Mouse (Mus musculus) kidney, adult 2 months (tissue): ENCODE data around the gene Trmt11. TPM values are rescaled to one million over a fixed set of nuclear protein-coding genes. Genes with fewer than 3 reads are reported as not detected.
"Not testable (repeated sequence)": the region's sequence is repeated elsewhere in the genome, so short reads cannot be mapped to it uniquely, and the experiment has no call there.

Experiments used
- DNase-seq: peaks from one replicate; pipeline ENCODE4 v3.0.0; 2021
- H3K27ac ChIP-seq: fragments of 200-500 bp; 2 replicates; pipeline ENCODE4 v1.5.1; 2012; ENCODE audit warnings: low read depth, low read length, control low read depth, inconsistent platforms; ENCODE audit not compliant: insufficient read depth
- H3K27me3 ChIP-seq: fragments of 200-500 bp; replicated peaks from 2 replicates; pipeline ENCODE4 v1.6.1; 2012; ENCODE audit warnings: mild to moderate bottlenecking, moderate library complexity, low read length, inconsistent platforms; ENCODE audit not compliant: control insufficient read depth, insufficient read depth
- H3K36me3 ChIP-seq: fragments of 200-500 bp; 2 replicates; pipeline ENCODE4 v1.6.1; 2012; ENCODE audit warnings: mild to moderate bottlenecking, moderate library complexity, low read length, inconsistent platforms; ENCODE audit not compliant: control insufficient read depth, insufficient read depth
- H3K4me1 ChIP-seq: fragments of 200-500 bp; 2 replicates; pipeline ENCODE4 v1.6.1; 2011; ENCODE audit warnings: low read length; ENCODE audit not compliant: control insufficient read depth, insufficient read depth
- H3K4me3 ChIP-seq: fragments of 200-500 bp; 2 replicates; pipeline ENCODE4 v1.5.1; 2011; ENCODE audit warnings: mild to moderate bottlenecking, low read depth, low read length, control low read depth; ENCODE audit not compliant: insufficient read depth
- CTCF ChIP-seq: fragments of 200-500 bp; conservative IDR thresholded peaks from 2 replicates; pipeline ENCODE4 v1.5.1; 2011; ENCODE audit warnings: low read depth, mild to moderate bottlenecking, control low read depth, low read length, moderate library complexity, mixed read lengths; ENCODE audit not compliant: insufficient read depth, insufficient read length
- POLR2A ChIP-seq: fragments of 200-500 bp; IDR thresholded peaks from one replicate; pipeline ENCODE4 v1.6.1; 2011; ENCODE audit warnings: low read depth, low read length, control low read depth
- WGBS: fragments of 180-500 bp; shearing (Covaris S2); methylation state at CpG from one replicate; pipeline ENCODE4 v1.1.7; 2018; 5-methylcytosine and 5-hydroxymethylcytosine counted together
- polyA plus RNA-seq: library from polyadenylated mRNA; depleted of rRNA; stranded (reverse); fragments of >200 nt; gene quantifications from 2 replicates; pipeline ENCODE4 v1.2.3, GENCODE M21; 2012; rRNA removed

Trmt11 gene
- polyA plus RNA-seq, 1 experiment: 1.4 TPM

DNA sequence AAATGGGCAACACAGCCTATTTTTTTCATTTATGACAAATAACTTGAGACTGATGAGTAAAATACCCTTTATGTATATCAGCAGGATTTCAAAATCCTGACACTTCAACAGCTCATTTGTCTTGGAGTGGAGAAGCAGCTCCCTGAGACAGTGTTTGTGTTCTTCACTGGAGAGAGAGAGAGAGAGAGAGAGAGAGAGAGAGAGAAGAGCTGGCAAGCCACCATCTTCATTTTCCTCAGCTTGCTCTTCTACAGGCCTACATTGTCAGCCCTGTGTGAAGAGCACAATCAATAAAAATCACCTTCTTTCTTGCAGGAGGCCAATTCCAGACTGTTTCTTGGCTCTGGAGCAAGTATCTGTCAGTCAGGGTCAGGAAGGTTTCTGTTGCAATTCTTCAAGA, 78.8 kb downstream of the Trmt11 start:
- no peak for DNase-seq
- Histone ChIP-seq H3K4me3 (no peak overlapping the region), H3K4me1 (no peaks in the 10 kb centered on the region), H3K27me3 (no peaks in the 10 kb centered on the region), H3K27ac (no peak overlapping the region), H3K36me3 (no peaks in the 10 kb centered on the region)
- TF ChIP-seq CTCF (no peak), POLR2A (no peak)

DNA sequence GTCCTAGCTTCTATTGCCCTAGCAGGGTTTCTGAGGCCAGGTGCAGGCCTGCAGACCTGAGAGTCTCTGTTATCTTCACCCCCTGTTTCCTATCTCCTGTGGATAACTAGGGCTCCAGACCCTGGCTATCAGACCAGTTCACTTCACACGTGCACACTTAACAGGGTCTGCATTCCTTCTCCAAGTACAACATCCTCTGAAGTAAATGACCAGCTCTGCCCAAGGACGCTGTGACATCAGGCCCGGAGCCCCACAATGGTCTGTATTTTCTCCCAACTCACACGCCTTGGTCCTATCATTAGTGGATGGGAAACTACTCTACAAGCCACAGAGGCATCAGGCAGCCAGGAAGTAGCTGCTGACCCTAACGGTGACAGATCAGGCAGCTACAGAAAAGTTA, 81.4 kb downstream of the Trmt11 start:
- Histone ChIP-seq H3K4me1 (no peaks in the 10 kb centered on the region), H3K27me3 (no peaks in the 10 kb centered on the region), H3K36me3 (no peaks in the 10 kb centered on the region), H3K4me3 (no peak overlapping the region), H3K27ac (no peak overlapping the region)
- 83% methylated on average over 5 of the region's 5 CpGs for WGBS
- TF ChIP-seq CTCF (no peak), POLR2A (no peak)
- DNase-seq: no peak

- no peaks in the 10 kb centered on the region for H3K27me3 ChIP-seq
- no peak overlapping the region for H3K27ac ChIP-seq
- H3K4me3 ChIP-seq: no peak overlapping the region
- no peak for DNase-seq
- no peaks in the 10 kb centered on the region for H3K4me1 ChIP-seq
- WGBS: 66% methylated on average over 2 of the region's 2 CpGs
- H3K36me3 ChIP-seq: no peaks in the 10 kb centered on the region
- no peak for TF ChIP-seq CTCF
- no peak for TF ChIP-seq POLR2A
Observed at GRCm38 (mm10) chr10:30517224-30517623, 83.3 kb downstream of the Trmt11 start.

DNA sequence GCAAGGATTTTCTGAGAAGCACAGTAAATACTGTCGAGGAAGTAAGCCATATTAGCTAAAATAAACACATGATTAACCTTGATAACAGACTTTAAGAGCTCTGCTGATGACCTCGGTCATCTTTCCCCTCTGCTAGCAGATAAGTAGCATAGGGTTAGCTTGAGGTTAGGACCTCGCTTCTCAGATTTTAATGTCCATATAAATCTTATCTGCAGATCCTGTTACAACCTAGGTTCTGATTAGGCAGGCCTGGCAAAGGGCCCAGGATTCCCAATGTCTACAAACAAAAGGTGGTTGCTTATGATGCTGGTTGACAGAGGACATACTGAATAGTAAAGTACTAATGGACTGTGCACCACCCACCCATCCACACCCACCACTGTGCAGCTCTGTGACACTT, 83.8 kb downstream of the Trmt11 start:
- no peaks in the 10 kb centered on the region for H3K27me3 ChIP-seq
- H3K27ac ChIP-seq: no peak overlapping the region
- TF ChIP-seq POLR2A (no peak), CTCF (no peak)
- WGBS: 25% methylated on average over 3 of the region's 3 CpGs
- peak; percentile 12 for DNase-seq
- H3K4me1 ChIP-seq: no peaks in the 10 kb centered on the region
- no peak overlapping the region for H3K4me3 ChIP-seq
- H3K36me3 ChIP-seq: no peaks in the 10 kb centered on the region

- Histone ChIP-seq H3K4me1 (no peaks in the 10 kb centered on the region), H3K27ac (no peak overlapping the region), H3K27me3 (no peaks in the 10 kb centered on the region), H3K36me3 (no peaks in the 10 kb centered on the region), H3K4me3 (no peak overlapping the region)
- DNase-seq: no peak
- no peak for TF ChIP-seq CTCF
- no peak for TF ChIP-seq POLR2A
- whole genome bisulfite sequencing: 87% methylated on average over 2 of the region's 2 CpGs
Observed at GRCm38 (mm10) chr10:30504736-30505135, 95.8 kb downstream of the Trmt11 start.

DNA sequence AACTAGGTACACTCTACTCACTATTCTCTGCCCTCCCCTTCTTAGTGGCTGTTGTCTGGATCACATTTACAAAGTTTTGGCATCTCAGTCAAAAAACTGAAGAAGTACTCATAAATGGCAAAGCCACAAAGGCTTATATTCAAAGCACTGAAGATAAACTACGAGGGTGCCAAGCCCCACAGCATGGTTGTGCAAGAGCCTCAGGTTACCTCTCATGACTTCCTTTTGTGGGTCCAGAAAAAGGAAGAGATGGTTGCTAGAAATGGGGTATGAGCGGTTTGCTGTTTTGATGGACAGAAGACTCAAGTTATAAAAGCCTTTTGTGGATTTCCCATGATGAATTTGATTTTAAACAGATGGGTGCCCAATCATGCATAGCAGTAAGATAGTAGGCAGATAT, 97.4 kb downstream of the Trmt11 start:
- no peak for DNase-seq
- 83% methylated on average over 2 of the region's 2 CpGs for WGBS
- no peak overlapping the region for H3K27ac ChIP-seq
- H3K4me1 ChIP-seq: no peaks in the 10 kb centered on the region
- TF ChIP-seq CTCF: no peak
- no peaks in the 10 kb centered on the region for H3K36me3 ChIP-seq
- no peak overlapping the region for H3K4me3 ChIP-seq
- no peaks in the 10 kb centered on the region for H3K27me3 ChIP-seq

DNA sequence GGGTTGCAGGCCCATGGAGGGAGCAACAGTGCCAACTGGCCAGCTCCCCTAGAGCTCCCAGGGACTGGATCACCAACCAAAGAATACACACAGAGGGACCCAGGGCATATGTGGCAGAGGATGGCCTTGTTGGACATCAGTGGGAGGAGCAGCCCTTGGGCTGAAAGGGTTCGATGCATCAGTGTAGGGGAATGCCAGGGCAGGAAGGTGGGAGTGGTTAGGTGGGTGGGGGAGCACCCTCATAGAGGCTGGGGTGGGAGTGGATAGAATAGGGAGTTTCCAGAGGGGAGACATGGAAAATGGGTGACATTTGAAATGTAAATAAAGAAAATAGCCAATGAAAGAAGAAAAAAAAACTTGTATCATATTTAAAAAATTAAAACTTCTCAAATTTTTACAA, 97.8 kb downstream of the Trmt11 start:
- Histone ChIP-seq H3K4me1 (no peaks in the 10 kb centered on the region), H3K4me3 (no peak overlapping the region), H3K27ac (no peak overlapping the region), H3K27me3 (no peaks in the 10 kb centered on the region), H3K36me3 (no peaks in the 10 kb centered on the region)
- no peak for TF ChIP-seq POLR2A
- no peak for TF ChIP-seq CTCF
- DNase-seq: no peak
- WGBS: 71% methylated on average over 1 of the region's 1 CpGs

GRCm38 (mm10) chr10:30498223-30498622, 102.3 kb downstream of the Trmt11 start:
- H3K4me3 ChIP-seq, H3K36me3 ChIP-seq, H3K27ac ChIP-seq, H3K27me3 ChIP-seq, DNase-seq, H3K4me1 ChIP-seq: not testable (repeated sequence)
- WGBS: 79% methylated on average over 19 of the region's 19 CpGs

Other genes with a start within 250 kb of the Trmt11 start
- 17.5 and 20.3 TPM in 2 replicates for gene Hint3, start 28.9 kb upstream of the Trmt11 start, polyA plus RNA-seq
- gene Ncoa7, start 202.6 kb upstream of the Trmt11 start, polyA plus RNA-seq: 14.4 and 18.6 TPM in 2 replicates
- gene Hey2, start 242.1 kb upstream of the Trmt11 start, polyA plus RNA-seq: 2.9 and 3.6 TPM in 2 replicates